Mouse (Mus musculus) heart, adult 18-20 months (tissue): ENCODE results near the gene Gm5615. TPM values are rescaled to one million over a fixed set of nuclear protein-coding genes. Genes with fewer than 3 reads are reported as not detected.

Experiments
- DNase-seq, 2 experiments: peaks; one replicate each; pipeline ENCODE4 v3.0.0; 2021 to 2022; ENCODE audit warnings: mixed read lengths in 1 of 2
- long read RNA-seq, 2 experiments: library from polyadenylated mRNA; stranded (forward); transcript quantifications; one replicate each; pipeline ENCODE4 v2.0.0; 2021
- total RNA-seq, 2 experiments: library from RNA; stranded (reverse); gene quantifications; 2 replicates each; pipeline ENCODE4 v1.2.3; 2021

Gm5615 gene
- total RNA-seq, result not detected
- long read RNA-seq, experiment 1, result 0 reads
- long read RNA-seq, experiment 2, result 0 reads

GRCm38 (mm10) chr9:36541863-36542262, at the start of gene Gm5615:
Gene Gm5615, minus strand, starts transcription at chr9:36541963.
- no peak for DNase-seq

GRCm38 (mm10) chr9:36582535-36582934, 40.8 kb upstream of the Gm5615 start, which contains the start of gene Gm17689:
Gene Gm17689, minus strand, starts transcription at chr9:36582635.
- DNase-seq, result no peak

GRCm38 (mm10) chr9:36504211-36504610, 37.6 kb downstream of the Gm5615 start:
- DNase-seq, result no peak

GRCm38 (mm10) chr9:36495824-36496223, 45.9 kb downstream of the Gm5615 start:
- no peak for DNase-seq

GRCm38 (mm10) chr9:36494501-36495220, 47.1 kb downstream of the Gm5615 start:
- no peak for DNase-seq

Other genes with a start within 250 kb of the Gm5615 start
- gene Gm7257, start 110.1 kb downstream of the Gm5615 start, total RNA-seq, result not detected
- gene Gm9513, start 66.3 kb downstream of the Gm5615 start, total RNA-seq, result not detected
- gene Gm17689, start 40.7 kb upstream of the Gm5615 start, total RNA-seq, result not detected
- gene A630095E13Rik, start 101.4 kb upstream of the Gm5615 start, total RNA-seq, result not detected
- gene Acrv1, start 151.3 kb upstream of the Gm5615 start, total RNA-seq, result not detected
- gene Chek1, start 185.1 kb upstream of the Gm5615 start, total RNA-seq, result 1 to 10 TPM; 1.5 to 2.0 TPM
- gene Stt3a, start 225.7 kb upstream of the Gm5615 start, total RNA-seq, result 10 to 100 TPM; 58.7 to 62.7 TPM